Mouse (Mus musculus) intestine, postnatal 0 days (tissue): ENCODE data around the gene Olfr463. TPM values are rescaled to one million over a fixed set of nuclear protein-coding genes. Genes with fewer than 3 reads are reported as not detected.

Experiments
- ATAC-seq: fragments of 200-750 bp; cut with Nextera tagmentation; 2 replicates; pipeline ENCODE4 v1.8.0; 2017; ENCODE audit warnings: mild to moderate bottlenecking, moderate TSS enrichment, moderate library complexity
- H3K27ac ChIP-seq: fragments of 300-500 bp; sonication (generic); 2 replicates; pipeline ENCODE4 v1.5.1; 2014; ENCODE audit warnings: mild to moderate bottlenecking, low read depth, low read length, moderate library complexity
- H3K27me3 ChIP-seq: fragments of 300-500 bp; sonication (generic); replicated peaks from 2 replicates; pipeline ENCODE4 v1.6.1; 2014; ENCODE audit warnings: low read length, mixed read lengths; ENCODE audit not compliant: control insufficient read depth, insufficient read depth
- H3K36me3 ChIP-seq: fragments of 300-500 bp; sonication (generic); 2 replicates; pipeline ENCODE4 v1.6.1; 2014; ENCODE audit warnings: mild to moderate bottlenecking, moderate library complexity; ENCODE audit not compliant: control insufficient read depth, insufficient read depth
- H3K4me1 ChIP-seq: fragments of 300-500 bp; sonication (generic); replicated peaks from 2 replicates; pipeline ENCODE4 v1.6.1; 2014; ENCODE audit warnings: antibody characterized with exemption, low read length, mixed read lengths; ENCODE audit not compliant: control insufficient read depth, insufficient read depth
- H3K4me2 ChIP-seq: fragments of 300-500 bp; sonication (generic); replicated peaks from 2 replicates; pipeline ENCODE4 v1.6.1; 2014; ENCODE audit warnings: low read depth, mild to moderate bottlenecking, moderate library complexity
- H3K4me3 ChIP-seq: fragments of 300-500 bp; sonication (generic); 2 replicates; pipeline ENCODE4 v1.5.1; 2014; ENCODE audit warnings: low read depth, low read length
- H3K9ac ChIP-seq: fragments of 300-500 bp; sonication (generic); 2 replicates; pipeline ENCODE4 v1.6.1; 2014; ENCODE audit warnings: mild to moderate bottlenecking, low read depth, low read length
- H3K9me3 ChIP-seq: fragments of 300-500 bp; sonication (generic); 2 replicates; pipeline ENCODE4 v1.6.1; 2016; ENCODE audit warnings: mixed run types; ENCODE audit not compliant: control insufficient read depth
- CTCF ChIP-seq: sonication (generic); IDR thresholded peaks from 2 replicates; pipeline ENCODE4 v1.5.1; 2016; ENCODE audit warnings: low read depth, mild to moderate bottlenecking, control low read depth, antibody characterized with exemption, moderate library complexity
- WGBS: fragments of 180-500 bp; shearing (Covaris S2); extraction: QIAGEN DNeasy Blood & Tissue Kit; methylation state at CpG from one replicate; pipeline ENCODE4 v1.1.7; 2014; 5-methylcytosine and 5-hydroxymethylcytosine counted together
- polyA plus RNA-seq: library from polyadenylated mRNA; unstranded; fragments of >200 nt; fragmentation: Nextera tagmentation; extraction: Ambion mirVana; gene quantifications from 2 replicates; pipeline ENCODE4 v1.2.1, GENCODE M21; 2015

Gene Olfr463
- polyA plus RNA-seq, result not detected in 2 replicates

DNA sequence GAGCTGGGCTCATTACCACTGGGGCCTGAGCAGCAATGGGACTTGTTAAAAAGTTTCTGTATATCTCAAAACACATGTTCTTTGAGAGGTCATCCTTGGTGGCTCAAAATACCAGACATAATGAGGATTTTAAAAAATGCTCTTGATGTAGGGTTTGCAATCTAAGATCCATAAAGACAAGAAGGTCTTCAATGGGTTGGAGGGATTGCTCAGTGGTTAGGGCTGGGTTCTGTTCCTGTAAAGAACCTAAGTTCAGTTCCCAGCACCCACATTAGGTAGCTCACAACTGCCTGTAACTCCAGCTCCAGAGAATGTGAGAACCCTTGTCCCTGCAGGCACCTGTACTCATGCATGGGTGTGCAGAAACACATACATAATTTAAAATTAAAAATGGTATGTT is at the start of gene Olfr463:
Gene Olfr463, minus strand, starts transcription at position 101 of the 400 bp plus-strand sequence.
- Histone ChIP-seq H3K4me2 (no peak within 1 kb of the TSS), H3K36me3 (no peaks in the 10 kb centered on the region), H3K9ac (no peak within 1 kb of the TSS), H3K27me3 (0 out of 2 replicates have a peak, but pooled peaks cover 4% of the 10 kb centered on the region), H3K4me1 (no peaks in the 10 kb centered on the region), H3K9me3 (no peaks in the 10 kb centered on the region), H3K4me3 (no peak within 1 kb of the TSS), H3K27ac (no peak within 1 kb of the TSS)
- TF ChIP-seq CTCF, result no peak
- ATAC-seq, result no peak

GRCm38 (mm10) chr11:87935467-87935866 is 38.3 kb upstream of the Olfr463 start:
- Histone ChIP-seq H3K27me3 (no peaks in the 10 kb centered on the region), H3K9ac (no peak overlapping the region), H3K4me1 (no peaks in the 10 kb centered on the region), H3K27ac (no peak overlapping the region), H3K9me3 (no peaks in the 10 kb centered on the region), H3K4me2 (no peak overlapping the region), H3K36me3 (no peaks in the 10 kb centered on the region), H3K4me3 (no peak overlapping the region)
- WGBS, result 66% methylated on average over 3 of the region's 3 CpGs
- no peak for ATAC-seq
- no peak for TF ChIP-seq CTCF

GRCm38 (mm10) chr11:87933731-87934130 is 36.5 kb upstream of the Olfr463 start:
- ATAC-seq, result no peak
- Histone ChIP-seq H3K4me1 (no peaks in the 10 kb centered on the region), H3K4me3 (no peak overlapping the region), H3K4me2 (no peak overlapping the region), H3K27me3 (no peaks in the 10 kb centered on the region), H3K36me3 (no peaks in the 10 kb centered on the region), H3K9me3 (no peaks in the 10 kb centered on the region), H3K9ac (no peak overlapping the region), H3K27ac (no peak overlapping the region)
- 64% methylated on average over 2 of the region's 2 CpGs for WGBS
- no peak for TF ChIP-seq CTCF

GRCm38 (mm10) chr11:87930348-87930747 is 33.2 kb upstream of the Olfr463 start:
- Histone ChIP-seq H3K4me3 (no peak overlapping the region), H3K27me3 (no peaks in the 10 kb centered on the region), H3K4me2 (no peak overlapping the region), H3K9ac (no peak overlapping the region), H3K36me3 (no peaks in the 10 kb centered on the region), H3K4me1 (no peaks in the 10 kb centered on the region), H3K9me3 (no peaks in the 10 kb centered on the region), H3K27ac (no peak overlapping the region)
- 83% methylated on average over 2 of the region's 2 CpGs for WGBS
- ATAC-seq, result no peak
- TF ChIP-seq CTCF, result no peak

- no peak for ATAC-seq
- H3K4me1 ChIP-seq, result no peaks in the 10 kb centered on the region
- no peak within 1 kb of the TSS for H3K27ac ChIP-seq
- no peaks in the 10 kb centered on the region for H3K27me3 ChIP-seq
- WGBS, result 37% methylated on average over 5 of the region's 5 CpGs
- H3K36me3 ChIP-seq, result no peaks in the 10 kb centered on the region
- no peak within 1 kb of the TSS for H3K9ac ChIP-seq
- H3K9me3 ChIP-seq, result no peaks in the 10 kb centered on the region
- TF ChIP-seq CTCF, result no peak
- H3K4me2 ChIP-seq, result no peak within 1 kb of the TSS
- no peak within 1 kb of the TSS for H3K4me3 ChIP-seq
Measured at GRCm38 (mm10) chr11:87920966-87921365, 23.8 kb upstream of the Olfr463 start, which contains the start of gene Olfr464. Gene Olfr464, minus strand, starts transcription at chr11:87920967.

GRCm38 (mm10) chr11:87920301-87920700 is 23.1 kb upstream of the Olfr463 start:
- ATAC-seq, result no peak
- H3K4me3 ChIP-seq, result no peak overlapping the region
- TF ChIP-seq CTCF, result no peak
- WGBS, result 62% methylated on average over 2 of the region's 2 CpGs
- no peaks in the 10 kb centered on the region for H3K36me3 ChIP-seq
- no peaks in the 10 kb centered on the region for H3K4me1 ChIP-seq
- H3K27ac ChIP-seq, result no peak overlapping the region
- H3K9ac ChIP-seq, result no peak overlapping the region
- H3K27me3 ChIP-seq, result no peaks in the 10 kb centered on the region
- H3K9me3 ChIP-seq, result no peaks in the 10 kb centered on the region
- no peak overlapping the region for H3K4me2 ChIP-seq

- no peaks in the 10 kb centered on the region for H3K9me3 ChIP-seq
- no peaks in the 10 kb centered on the region for H3K27me3 ChIP-seq
- H3K9ac ChIP-seq, result no peak overlapping the region
- H3K4me2 ChIP-seq, result no peak overlapping the region
- WGBS, result 92% methylated on average over 1 of the region's 1 CpGs
- H3K4me1 ChIP-seq, result no peaks in the 10 kb centered on the region
- no peaks in the 10 kb centered on the region for H3K36me3 ChIP-seq
- ATAC-seq, result no peak
- H3K27ac ChIP-seq, result no peak overlapping the region
- no peak overlapping the region for H3K4me3 ChIP-seq
- TF ChIP-seq CTCF, result no peak
Measured at GRCm38 (mm10) chr11:87916005-87916404, 18.8 kb upstream of the Olfr463 start.
